Mouse (Mus musculus) mouse embryonic stem cell (cell line): ENCODE measurements at regions not wholly inside any gene's neighbourhood (a gene's known extent, or its start where the extent isn't known, plus 50 kb on each side); places are given as distances from the start of the nearest gene placed in this dataset.
"Not testable (repeated sequence)": the region's sequence is repeated elsewhere in the genome, so short reads cannot be mapped to it uniquely, and the experiment has no call there.

Source experiments
- in situ Hi-C, 2 experiments: fragments of 300-500 bp; cut with MboI; formaldehyde crosslinking; loops; 1 replicate in 1 of 2; 3 replicates in 1 of 2; pipeline ENCODE4 v1.14.3; 2019 to 2020; ENCODE audit warnings: low sequenced_read_pairs in 2 of 2, low pct_unique_long_range_greater_than_20kb in 1 of 2, mixed read lengths in 1 of 2; ENCODE audit not compliant: unreplicated experiment in 1 of 2

DNA sequence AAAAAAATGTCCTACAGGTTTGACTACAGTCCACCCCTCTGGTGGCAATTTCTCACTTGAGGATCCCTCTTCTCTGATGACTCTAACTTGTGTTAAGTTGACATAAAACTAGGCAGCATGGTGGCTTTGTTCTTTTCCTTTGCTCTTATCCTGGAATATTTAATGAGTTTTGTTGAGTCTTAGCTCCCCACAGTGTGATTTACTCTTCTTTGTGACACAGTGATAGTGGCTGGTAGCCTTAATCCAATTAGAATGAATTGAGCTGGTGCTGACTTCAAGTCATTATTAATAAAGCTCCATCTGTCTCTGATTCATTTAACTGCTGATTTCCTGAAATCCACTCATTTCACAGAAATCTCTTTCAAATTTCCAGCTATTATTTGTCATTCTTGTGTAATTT lies 553.7 kb upstream of the Chrm3 start:
- in situ Hi-C loops, result no loop called here

DNA sequence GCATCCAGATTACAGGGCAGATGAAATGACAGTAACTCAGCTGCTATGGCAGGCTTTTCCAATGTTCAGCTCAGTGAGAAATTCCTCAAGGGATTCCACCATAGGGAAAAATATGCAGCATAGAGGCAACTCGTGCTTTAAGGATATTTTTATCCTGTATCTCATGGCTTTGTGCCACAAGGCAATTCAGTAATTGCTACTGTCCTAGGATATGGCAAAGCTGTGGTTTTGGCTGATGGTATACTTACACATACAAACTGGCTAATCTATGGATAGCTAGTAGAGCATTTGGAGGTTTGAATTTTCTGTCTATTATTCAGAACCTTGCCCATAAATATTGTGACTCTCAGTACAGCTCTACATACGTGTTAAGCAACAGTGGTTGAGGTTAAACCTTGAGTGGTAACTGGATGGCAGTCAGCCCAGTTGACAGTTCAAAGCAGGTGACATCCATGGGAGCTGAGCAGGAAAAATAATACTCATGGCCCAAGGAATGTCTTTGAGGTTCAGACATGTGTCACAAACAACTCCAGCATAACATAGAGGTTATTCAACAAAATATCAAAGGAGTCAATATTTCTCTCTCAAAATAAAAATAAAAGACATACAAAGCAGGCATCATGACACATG lies 548.6 kb upstream of the Chrm3 start:
- in situ Hi-C loops, result no loop called here

- in situ Hi-C loops, result no loop called here
Measured at GRCm38 (mm10) chr13:10867864-10868263, 507.2 kb upstream of the Chrm3 start.

GRCm38 (mm10) chr13:10855947-10856561 lies 495.4 kb upstream of the Chrm3 start:
- in situ Hi-C loops, result not testable (repeated sequence)

DNA sequence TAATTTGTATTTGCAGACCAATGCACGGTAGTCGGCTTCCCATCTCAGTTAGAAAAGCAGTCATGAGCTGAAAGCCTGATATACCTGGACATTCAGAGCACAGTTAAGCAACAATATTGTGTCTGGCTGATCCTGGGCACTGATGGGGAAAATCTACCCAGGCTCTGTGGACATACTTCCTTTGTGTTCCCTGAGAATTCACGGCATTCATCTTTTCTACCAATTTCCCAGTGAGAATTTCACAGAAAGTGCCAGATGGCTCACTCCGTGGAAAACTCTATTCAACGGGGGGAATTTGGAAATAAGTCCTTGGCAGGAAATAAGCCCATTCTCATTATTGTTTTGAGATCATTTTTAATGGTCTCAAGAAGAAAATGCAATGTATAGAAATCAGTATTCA lies 484.6 kb upstream of the Chrm3 start:
- in situ Hi-C loops, result no loop called here

DNA sequence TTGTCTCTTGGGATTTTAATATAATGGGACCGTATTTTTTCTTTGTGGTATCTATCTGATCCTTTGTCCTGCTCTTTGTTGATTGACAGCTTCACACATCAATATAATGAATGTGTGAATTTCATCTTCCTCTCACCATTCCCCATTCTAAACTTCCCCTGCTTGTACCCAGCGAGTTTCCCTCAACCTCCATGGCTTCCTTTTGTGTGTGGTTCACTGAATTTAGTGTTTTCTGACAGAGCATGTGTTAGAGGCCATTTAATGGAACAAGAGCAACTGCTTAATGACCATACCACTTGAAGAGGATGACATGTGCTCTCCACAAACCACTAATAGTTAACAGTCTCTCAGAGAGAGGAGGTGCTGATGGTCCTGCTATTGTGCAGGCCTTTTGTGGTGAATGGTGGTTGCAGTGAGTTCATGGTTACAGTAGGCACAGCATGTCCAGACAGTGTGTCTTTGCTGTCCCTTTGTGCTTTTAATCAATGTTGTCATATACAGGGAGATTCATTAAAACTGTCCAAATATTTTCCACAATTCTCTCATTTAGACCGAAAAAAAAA lies 438.8 kb upstream of the Chrm3 start:
- in situ Hi-C loops, result no loop called here
